Mouse (Mus musculus) megakaryocyte-erythroid progenitor cell, adult 5-6 weeks (primary cell): ENCODE data around the gene Shb. TPM values are rescaled to one million over a fixed set of nuclear protein-coding genes. Genes with fewer than 3 reads are reported as not detected.

Experiments used
- ATAC-seq: replicated peaks from 2 replicates; pipeline ENCODE4 v1.8.0; 2016; ENCODE audit warnings: mild to moderate bottlenecking, inconsistent platforms; ENCODE audit not compliant: severe bottlenecking, poor library complexity, low FRiP score, low TSS enrichment
- total RNA-seq, 2 experiments: library from RNA; stranded (forward) in 1 of 2; stranded (reverse) in 1 of 2; fragments of 200-1000, 215-1000 nt in 1 of 2; fragments of >200 nt in 1 of 2; fragmentation: Nextera tagmentation in 1 of 2; gene quantifications; 2 replicates each; pipeline ENCODE4 v1.2.3; 2014 to 2017

Shb gene
- total RNA-seq, 2 experiments from 2014 or later: 7.8 to 8.9 TPM

DNA sequence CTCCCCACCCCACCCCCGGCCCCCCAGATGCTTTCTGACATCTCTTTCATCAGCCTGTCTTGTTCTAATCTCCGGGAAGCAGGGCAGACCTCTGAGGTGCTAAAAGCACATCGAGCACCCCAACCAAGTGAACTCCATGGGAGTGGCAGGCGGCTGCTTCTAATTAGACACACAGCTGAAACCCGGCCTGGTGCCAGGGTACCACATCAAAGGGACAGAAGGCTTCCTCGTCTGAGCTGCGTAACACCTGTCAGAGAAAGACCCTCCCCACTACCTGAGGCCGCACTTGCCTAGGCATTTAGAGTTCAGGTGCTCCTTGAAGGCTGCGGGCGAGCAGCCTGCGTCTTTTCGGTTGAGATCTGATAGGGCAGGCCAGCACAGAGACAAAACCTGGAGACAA lies 67.7 kb downstream of the Shb start:
- ATAC-seq: no peak

DNA sequence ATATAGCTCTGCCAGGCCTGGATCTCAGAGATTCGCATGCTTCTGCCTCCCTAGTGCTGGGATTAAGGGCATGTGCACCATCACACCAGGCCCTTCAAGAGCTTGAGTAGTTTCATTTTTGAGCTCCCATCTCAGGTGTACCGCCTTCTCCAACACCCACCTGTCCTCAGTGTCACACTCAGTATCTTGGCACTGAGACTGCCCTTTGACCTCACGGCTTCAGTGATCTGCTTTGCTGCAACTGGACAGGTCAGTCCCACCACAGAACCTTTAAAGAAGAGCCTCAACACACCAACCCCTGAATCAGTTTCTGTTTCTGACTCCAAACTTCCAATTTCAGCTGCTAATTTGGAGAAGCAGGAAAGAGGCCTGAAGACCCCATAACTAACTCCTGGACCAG lies 68.1 kb downstream of the Shb start:
- ATAC-seq: no peak

DNA sequence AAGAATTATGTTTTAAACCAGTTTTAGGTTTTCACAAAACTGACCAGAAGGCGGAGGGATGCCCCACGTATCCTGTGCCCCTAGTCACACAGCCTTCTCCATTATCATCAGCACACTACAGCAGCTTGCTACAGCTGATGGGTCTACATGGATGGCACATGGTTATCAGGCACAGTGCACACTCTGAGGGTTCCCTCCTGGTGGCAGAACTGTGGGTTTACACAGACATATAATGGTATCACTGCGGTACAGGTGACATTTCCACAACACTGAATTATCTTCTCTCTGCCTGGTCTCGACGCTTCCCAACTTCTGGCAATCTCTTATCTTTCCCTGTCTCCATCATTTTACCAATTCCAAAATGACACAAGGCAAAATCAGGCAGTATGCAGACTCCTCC lies 69.6 kb downstream of the Shb start:
- peak; percentile 98 for ATAC-seq

DNA sequence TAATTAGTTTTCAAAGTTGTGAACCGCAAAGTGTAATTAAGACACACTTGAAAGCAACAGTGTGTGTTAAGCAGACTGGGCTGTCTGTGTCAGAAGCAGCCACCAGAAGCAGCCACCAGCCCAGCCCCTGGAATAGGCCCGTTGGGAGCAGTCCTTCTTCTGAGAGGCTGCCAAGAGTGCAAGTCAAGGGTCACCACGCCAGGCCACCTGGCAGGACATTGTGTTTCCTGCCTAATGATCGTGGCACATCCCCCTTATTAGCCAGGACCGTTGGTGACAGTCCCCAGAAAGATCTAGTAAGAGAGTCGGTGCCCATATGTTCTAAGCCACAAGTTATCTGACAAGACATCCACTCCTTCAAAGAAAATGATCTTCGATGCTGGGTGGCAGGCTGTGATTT lies 70.6 kb downstream of the Shb start:
- ATAC-seq: no peak

DNA sequence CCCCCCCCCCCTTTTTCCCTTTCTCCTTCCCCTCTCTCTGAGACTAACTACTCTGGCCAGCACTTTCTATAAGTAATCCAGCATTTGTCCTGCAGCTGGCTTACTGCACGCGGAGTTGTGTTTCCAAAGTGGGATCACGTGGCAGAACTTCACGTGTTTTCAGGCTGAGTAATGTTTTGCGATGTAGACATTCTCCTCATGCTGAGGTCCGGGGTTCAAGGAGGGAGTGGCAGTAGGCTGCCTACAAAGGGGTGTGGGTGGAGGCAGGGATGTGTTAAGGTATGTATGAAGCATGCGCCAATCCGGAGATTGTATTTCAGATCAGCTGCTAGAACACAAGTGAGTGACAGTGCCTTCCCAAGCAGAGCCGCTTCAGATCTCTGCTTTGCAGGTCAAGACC lies 72.9 kb downstream of the Shb start:
- no peak for ATAC-seq

DNA sequence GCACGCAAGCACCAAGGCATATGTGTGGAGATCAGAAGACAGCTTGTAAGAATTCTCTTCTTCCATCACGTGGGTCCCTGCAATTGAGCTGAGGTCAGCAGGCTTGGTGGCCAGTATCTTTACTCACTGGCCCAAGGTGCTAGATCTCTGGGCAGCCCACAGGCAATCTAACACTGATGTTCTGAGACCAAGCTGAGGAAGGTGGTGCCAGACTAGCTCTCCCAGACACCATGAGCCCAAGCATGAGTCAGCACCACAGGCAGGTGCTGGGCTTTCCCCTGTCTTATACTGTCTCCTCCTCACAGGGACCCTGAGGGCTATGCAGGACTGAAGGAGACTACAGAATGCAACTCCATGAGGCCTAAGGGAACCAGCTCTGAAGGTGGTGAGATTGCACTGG lies 74.7 kb downstream of the Shb start:
- no peak for ATAC-seq

- ATAC-seq: no peak
Observed at GRCm38 (mm10) chr4:45455001-45455400, 77.3 kb downstream of the Shb start.

- ATAC-seq: no peak
Observed at GRCm38 (mm10) chr4:45453271-45453851, 78.9 kb downstream of the Shb start.

DNA sequence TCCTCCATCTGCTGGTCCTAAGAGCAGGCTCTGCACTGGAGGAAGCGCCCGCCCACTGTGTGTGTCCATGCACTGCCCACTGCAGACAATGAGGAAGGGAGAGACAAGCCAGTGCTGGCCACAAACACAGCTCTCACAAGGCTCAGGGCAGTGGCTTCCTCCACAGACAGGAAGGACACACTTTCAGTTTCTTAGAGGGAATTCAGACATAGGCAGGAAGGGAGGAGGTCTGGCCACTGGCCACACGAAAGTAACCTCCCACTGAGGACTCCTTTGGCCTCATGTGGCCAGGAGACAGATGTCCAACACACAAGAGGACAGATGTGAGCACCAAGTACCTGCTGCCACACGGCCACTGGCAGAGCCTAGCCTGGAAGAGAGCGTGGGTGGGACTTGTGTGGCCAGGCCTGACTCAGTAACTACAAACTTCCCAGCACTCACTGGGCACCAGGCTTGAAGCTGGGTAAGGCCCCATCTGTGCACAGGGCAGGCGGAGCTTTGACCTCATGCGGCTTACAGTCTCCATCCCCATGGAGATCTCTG lies 79.6 kb downstream of the Shb start:
- no peak for ATAC-seq

DNA sequence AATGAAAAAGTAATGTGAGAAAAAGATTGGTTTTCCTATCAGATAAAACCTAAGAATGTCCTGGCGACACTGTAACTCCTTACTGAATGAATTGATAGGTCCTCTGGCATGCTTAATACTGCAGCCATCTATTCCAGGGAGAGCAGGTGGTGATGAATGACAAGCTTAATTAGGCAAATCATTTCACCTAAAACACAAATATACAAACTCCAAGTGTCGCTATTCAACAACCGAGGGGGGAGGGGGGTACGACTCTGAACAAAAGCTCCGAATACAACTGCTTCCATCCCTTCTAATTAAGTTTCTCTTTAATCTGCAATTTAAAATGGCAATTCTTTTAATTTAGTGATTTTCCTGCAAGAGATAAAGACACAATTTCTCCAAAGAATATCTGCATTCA lies 83.3 kb downstream of the Shb start:
- no peak for ATAC-seq

DNA sequence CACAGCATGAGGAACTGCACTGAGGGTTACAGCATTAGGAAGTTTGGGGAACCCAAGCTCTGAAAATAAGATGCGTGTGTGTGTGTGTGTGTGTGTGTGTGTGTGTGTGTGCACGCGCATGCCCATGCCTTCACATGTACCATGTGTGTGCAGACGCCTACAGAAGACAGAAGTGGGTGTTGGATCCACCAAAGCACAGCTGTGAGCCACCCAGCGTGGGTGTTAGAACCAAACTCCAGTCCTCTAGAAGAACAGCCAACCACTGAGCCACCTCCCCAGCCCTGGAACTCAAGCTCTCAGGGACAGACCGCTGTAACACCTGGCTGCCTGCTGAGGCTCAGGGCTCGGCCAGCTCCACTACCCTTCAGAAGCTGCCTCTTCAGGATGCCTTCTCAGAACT lies 83.8 kb downstream of the Shb start:
- ATAC-seq: no peak

DNA sequence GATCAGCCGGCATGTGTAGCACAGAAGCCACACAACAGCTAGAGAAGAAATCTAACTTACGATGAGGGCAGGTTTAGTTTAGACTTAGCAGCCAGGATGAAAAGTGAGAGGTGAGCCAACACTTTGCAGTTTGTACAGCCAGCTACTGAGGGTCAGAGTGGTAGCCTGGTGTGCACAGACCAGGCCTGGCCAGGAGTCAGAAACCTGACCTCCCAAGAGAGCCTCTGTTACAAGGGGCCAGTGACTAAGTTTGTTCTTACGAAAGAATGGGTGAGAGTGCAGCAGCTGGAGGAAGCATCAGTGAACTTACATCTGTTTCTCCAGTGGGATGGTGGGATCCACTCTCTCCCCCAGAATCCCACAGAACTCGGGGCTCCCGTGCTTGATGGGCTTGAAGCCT lies 85.1 kb downstream of the Shb start:
- no peak for ATAC-seq

DNA sequence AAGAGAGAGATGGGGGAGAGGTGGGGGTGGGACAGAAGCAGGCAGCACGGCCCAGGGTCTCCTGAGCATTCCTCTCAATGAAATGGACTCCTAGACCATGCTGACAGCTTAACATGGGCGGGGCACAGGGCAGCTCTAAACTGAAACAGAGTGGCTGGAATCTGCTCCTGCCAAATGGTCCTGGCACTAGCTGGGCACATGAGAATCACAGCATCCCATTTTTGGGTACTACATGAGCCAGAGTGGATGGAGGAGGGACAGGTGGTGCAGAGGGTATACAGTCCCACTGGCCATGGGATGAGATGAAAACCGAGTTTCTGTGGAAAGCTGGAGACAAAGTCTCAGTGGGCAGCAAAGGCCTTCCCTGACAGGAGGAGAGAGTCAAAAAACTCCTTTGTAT lies 87.0 kb downstream of the Shb start:
- ATAC-seq: no peak

DNA sequence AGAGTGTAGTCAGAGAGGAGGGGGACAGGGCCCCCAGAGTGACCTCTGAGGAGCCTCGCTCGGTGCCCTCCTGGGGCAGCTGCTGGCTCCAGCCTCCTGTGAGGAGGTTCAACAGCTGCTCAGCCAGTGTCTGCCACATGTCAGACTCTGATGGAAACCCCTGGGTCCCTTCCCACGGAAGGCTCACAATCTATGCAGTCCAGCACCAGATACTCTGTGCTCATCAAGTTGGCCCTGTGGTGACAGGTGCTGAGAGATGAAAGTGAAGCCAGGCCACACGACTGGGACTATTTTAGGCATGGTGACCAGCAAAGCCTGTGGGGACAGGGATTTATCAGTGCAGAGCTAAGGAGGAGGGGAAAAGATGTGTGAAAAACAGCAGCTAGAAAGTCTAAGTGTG lies 87.5 kb downstream of the Shb start:
- no peak for ATAC-seq

DNA sequence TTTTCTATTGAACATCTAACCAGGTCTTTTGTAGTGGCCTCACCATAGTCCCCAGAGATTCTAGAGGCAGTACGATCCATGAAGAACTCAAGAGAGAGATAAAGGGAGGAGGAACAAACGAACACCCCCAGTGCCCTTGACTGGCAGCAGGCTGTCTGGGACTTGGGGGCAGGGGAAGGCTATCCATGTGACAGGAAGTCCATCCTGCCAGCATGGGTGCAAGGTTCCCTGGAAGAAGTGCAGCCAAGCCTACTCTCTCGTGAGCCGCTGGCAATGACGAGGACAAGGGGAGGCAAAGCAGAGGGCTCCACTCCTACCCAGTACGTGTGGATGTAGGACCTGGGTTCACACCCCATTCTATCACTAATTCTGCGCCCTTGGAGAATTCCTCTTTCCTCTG lies 88.6 kb downstream of the Shb start:
- no peak for ATAC-seq

GRCm38 (mm10) chr4:45442237-45442636 lies 90.0 kb downstream of the Shb start:
- no peak for ATAC-seq

DNA sequence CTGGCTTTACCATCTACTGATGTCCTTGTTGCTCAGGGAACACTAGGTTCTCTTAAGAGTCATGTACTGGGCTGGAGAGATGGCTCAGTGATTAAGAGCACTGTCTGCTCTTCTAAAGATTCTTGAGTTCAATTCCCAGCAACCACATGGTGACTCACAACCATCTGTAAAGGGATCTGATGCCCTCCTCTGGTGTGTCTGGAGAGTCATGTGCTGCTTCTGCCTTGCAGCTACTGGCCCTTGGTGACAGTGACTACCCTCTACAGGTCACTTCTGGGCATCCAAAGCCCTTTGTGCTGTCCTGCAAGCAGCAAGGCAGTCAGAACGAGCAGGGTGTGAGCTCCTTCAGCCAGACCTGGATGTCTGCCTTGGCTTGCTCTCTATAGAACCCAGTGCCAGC lies 90.5 kb downstream of the Shb start:
- ATAC-seq: no peak

- no peak for ATAC-seq
Observed at GRCm38 (mm10) chr4:45439281-45439680, 93.0 kb downstream of the Shb start.

- ATAC-seq: no peak
Observed at GRCm38 (mm10) chr4:45437010-45437409, 95.3 kb downstream of the Shb start.

- ATAC-seq: no peak
Observed at GRCm38 (mm10) chr4:45436383-45436913, 95.8 kb downstream of the Shb start.

GRCm38 (mm10) chr4:45435899-45436298 lies 96.4 kb downstream of the Shb start:
- ATAC-seq: no peak

DNA sequence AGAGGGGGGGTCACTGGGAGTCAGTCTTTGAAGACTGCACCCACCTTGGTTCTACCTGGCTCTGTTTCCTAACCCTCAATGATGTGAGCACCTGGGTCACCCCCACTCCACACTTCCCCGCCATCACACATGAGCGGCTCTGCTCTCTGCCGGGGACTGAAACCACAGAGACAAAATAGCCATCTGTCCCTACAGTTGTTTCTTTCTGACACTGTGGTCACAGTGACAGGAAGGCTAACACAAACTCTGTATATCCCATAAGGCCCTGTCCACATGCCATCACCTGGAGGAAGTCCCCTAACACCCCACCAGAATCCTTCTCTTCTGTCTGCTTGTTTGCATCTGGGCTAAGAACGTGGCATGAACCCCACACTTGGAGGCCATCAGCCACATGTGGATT lies 97.6 kb downstream of the Shb start:
- no peak for ATAC-seq
